Mouse (Mus musculus): ENCODE results near the gene Gm28051.

Gm28051 gene

GRCm38 (mm10) chr12:102743036-102743588, 14.5 kb downstream of the Gm28051 start:
- DNase-seq (ENCODE audit: low spot score in 2 of 2) = no peak

DNA sequence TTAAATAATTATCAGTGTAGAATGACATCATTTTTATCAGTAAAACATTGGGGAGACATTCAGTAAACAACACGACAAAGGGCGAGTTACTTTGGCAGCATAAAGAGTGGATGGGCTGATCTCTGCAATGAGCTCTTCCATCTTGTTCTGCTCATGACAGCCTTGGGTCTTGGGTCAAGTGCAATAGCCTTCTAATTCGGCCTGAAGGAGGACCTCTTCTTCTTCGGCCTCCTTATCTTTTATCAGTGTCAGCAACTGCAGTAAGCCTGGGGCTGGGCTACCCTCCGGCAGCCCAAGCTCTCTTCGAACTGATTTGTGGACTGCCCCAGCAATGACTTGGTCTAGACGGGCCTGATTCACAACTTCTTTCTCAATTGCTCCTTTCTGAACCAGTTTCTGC, 15.5 kb downstream of the Gm28051 start:
- DNase-seq (ENCODE audit: low spot score in 2 of 2) = no peak

GRCm38 (mm10) chr12:102740285-102740684, 17.3 kb downstream of the Gm28051 start:
- no peak for DNase-seq (ENCODE audit: low spot score in 2 of 2)

GRCm38 (mm10) chr12:102739096-102739495, 18.5 kb downstream of the Gm28051 start:
- no peak for DNase-seq (ENCODE audit: low spot score in 2 of 2)

DNA sequence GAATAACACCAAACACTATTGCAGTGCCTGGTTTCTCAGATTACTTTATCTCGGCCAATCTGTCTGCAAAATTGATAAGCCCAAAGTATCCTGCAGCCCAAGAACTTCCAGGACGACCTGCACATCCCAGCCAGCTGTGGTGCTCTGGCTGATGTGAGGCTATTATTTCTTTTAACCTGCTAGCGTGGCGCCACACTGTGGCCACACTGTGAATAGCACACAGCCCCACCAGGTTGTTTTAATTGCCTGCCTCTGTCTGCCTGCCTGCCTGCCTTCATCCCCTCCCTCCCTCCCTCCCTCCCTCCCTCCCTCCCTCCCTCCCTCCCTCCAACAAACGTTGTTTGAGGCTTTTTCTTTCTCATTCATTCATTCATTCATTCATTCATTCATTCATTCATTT, 24.2 kb downstream of the Gm28051 start:
- peak in 1 of 2 experiments; percentile 69 for DNase-seq (ENCODE audit: low spot score in 2 of 2)

DNA sequence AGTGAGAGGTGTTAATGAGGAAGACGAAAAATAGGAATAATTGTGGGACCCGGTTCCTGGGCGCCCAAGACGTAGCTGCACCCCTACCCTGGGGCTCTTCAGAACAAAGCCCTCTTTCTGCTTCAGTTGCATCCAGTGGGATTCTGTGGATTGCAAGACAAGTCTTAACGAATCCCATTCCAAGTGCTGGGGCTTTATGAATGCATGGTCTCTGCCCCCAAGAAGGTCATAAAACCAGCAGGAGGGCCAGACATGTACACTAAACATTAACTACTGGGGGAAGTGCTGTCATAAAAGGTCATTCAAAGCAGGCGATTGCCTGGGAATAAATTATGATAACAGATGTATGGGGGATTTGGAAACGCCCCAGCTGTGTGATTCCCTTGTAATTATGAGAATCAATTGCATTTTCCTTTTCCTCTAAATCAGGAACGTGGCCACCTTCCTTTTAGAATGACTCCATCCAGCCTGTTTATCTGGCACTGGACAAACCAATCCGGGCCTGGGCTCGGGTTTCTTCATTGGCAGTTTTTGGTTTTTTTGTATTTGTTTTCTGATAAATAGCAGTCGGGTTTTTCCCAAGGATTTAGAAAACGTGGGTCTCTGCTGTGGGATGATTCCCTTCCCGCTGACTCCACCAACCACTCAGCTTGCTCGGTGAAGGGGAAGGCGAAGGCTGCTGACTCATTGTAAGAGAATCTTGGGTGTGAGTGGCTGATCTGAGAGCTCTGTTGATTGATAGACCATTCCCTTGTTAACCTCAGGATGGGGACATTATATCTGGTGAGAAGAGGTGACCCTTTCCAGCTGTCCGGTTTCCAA, 26.6 kb downstream of the Gm28051 start:
- no peak for DNase-seq (ENCODE audit: low spot score in 2 of 2)

- peak; percentile 46 to 76 for DNase-seq (ENCODE audit: low spot score in 2 of 2)
These were observed 27.4 kb downstream of the Gm28051 start for GRCm38 (mm10) chr12:102729855-102730797.

- no peak for DNase-seq (ENCODE audit: low spot score in 2 of 2)
These were observed 31.8 kb downstream of the Gm28051 start for GRCm38 (mm10) chr12:102725761-102726175.

GRCm38 (mm10) chr12:102725146-102725545, 32.4 kb downstream of the Gm28051 start:
- no peak for DNase-seq (ENCODE audit: low spot score in 2 of 2)

GRCm38 (mm10) chr12:102723861-102724260, 33.7 kb downstream of the Gm28051 start:
- no peak for DNase-seq (ENCODE audit: low spot score in 2 of 2)

GRCm38 (mm10) chr12:102722966-102723365, 34.6 kb downstream of the Gm28051 start:
- no peak for DNase-seq (ENCODE audit: low spot score in 2 of 2)

- no peak for DNase-seq (ENCODE audit: low spot score in 2 of 2)
These were observed 35.1 kb downstream of the Gm28051 start for GRCm38 (mm10) chr12:102722451-102722850.

DNA sequence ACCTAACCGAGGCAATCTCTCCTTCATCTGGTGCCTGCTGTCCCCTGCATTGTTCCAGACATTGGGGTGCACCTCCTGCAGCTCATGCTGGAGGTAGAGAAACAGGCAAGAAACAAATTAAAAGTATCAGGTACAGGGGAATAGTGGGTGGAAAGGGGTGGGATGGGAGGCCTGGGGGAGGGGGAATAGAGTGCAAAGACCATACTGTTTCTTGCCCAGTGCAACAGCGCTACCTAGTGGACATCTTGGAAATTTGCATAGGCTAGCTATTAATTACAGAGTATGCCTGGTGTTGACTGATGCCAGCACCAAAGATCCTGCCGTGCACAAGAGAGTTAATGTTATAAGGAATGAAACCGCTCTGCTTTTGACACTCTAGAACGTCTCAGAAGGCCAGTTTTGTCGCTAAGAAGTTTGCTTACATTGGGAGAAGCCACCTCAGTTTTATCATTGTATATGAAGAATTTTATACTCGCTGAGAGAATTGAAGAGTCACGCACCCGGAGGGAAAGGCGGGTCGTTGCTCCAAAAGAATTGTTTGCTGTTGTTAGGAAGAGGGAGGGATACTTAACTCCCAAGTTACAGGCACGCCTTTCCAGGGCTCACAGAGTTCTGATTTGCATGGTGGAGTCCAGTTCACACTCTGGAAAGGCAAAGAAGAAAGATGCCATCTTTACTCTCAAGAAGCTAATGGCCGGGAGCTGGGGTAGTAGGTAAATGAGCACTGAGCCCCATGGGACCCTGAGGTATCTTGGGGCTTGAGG, 37.8 kb downstream of the Gm28051 start:
- DNase-seq (ENCODE audit: low spot score in 2 of 2) = no peak

- DNase-seq (ENCODE audit: low spot score in 2 of 2) = no peak
These were observed 42.7 kb downstream of the Gm28051 start for GRCm38 (mm10) chr12:102714654-102715395.

- DNase-seq (ENCODE audit: low spot score in 2 of 2) = no peak
These were observed 43.4 kb downstream of the Gm28051 start for GRCm38 (mm10) chr12:102714116-102714515.

- no peak for DNase-seq (ENCODE audit: low spot score in 2 of 2)
These were observed 44.3 kb downstream of the Gm28051 start for GRCm38 (mm10) chr12:102713153-102713865.

GRCm38 (mm10) chr12:102710851-102711375, 46.7 kb downstream of the Gm28051 start:
- no peak for DNase-seq (ENCODE audit: low spot score in 2 of 2)

- DNase-seq (ENCODE audit: low spot score in 2 of 2) = no peak
These were observed 47.7 kb downstream of the Gm28051 start for GRCm38 (mm10) chr12:102709896-102710295.

DNA sequence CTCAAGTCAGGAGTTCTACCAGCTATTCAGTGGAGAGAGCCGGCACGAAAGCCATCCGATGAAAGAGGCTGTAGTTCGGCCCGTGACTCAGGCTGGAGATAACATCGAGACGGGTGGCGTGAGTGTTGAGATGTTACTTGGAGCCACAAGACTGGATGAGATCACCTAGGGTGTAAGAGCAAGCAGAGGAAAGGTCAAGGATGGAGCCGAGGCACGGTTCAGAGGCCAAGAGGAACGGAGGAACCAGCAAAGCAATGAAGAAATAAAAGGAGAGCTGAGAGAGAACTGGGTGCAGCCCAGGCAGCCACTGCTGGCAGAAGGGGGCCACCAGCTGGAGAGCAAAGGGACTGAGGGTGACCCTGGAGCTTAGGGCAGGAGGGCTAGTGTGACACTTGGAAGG, 49.3 kb downstream of the Gm28051 start:
- DNase-seq (ENCODE audit: low spot score in 2 of 2) = no peak
